Mouse (Mus musculus) frontal cortex, adult 2 months (tissue): Measurements from ENCODE around the gene Tuba1b. TPM values are rescaled to one million over a fixed set of nuclear protein-coding genes. Genes with fewer than 3 reads are reported as not detected.
"Not testable (repeated sequence)": the region's sequence is repeated elsewhere in the genome, so short reads cannot be mapped to it uniquely, and the experiment has no call there.

Source experiments
- DNase-seq, 2 experiments: peaks; one replicate each; pipeline ENCODE4 v3.0.0; 2022; ENCODE audit warnings: low spot score in 1 of 2; ENCODE audit errors: extremely low spot score in 1 of 2
- polyA plus RNA-seq: library from polyadenylated mRNA; depleted of rRNA; stranded (reverse); fragments of >200 nt; gene quantifications from 2 replicates; pipeline ENCODE4 v1.2.3, GENCODE M21; 2012

The Tuba1b gene
- polyA plus RNA-seq, 1 experiment, result 1,186 TPM

GRCm38 (mm10) chr15:98928598-98929240 lies 5.6 kb downstream of the Tuba1b start:
- DNase-seq, result peak; percentile 45 to 80

GRCm38 (mm10) chr15:98927566-98927965 lies 6.8 kb downstream of the Tuba1b start:
- no peak for DNase-seq

- no peak for DNase-seq
Measured at GRCm38 (mm10) chr15:98924682-98925081, 9.7 kb downstream of the Tuba1b start.

- DNase-seq, result no peak
Measured at GRCm38 (mm10) chr15:98923031-98923537, 11.3 kb downstream of the Tuba1b start.

- DNase-seq, result no peak
Measured at GRCm38 (mm10) chr15:98922581-98922980, 11.8 kb downstream of the Tuba1b start.

- DNase-seq, result no peak
Measured at GRCm38 (mm10) chr15:98921510-98921909, 12.9 kb downstream of the Tuba1b start.

- not testable (repeated sequence) for DNase-seq
Measured at GRCm38 (mm10) chr15:98918499-98918895, 15.9 kb downstream of the Tuba1b start.

- DNase-seq, result peak; percentile 99
Measured at GRCm38 (mm10) chr15:98917538-98918498, 16.5 kb downstream of the Tuba1b start, which contains the start of gene Lmbr1l. Lmbr1l (minus strand) TSS chr15:98918231.

- no peak for DNase-seq
Measured at GRCm38 (mm10) chr15:98917091-98917490, 17.3 kb downstream of the Tuba1b start.

GRCm38 (mm10) chr15:98916016-98916415 lies 18.3 kb downstream of the Tuba1b start:
- DNase-seq, result no peak

GRCm38 (mm10) chr15:98914903-98915302 lies 19.5 kb downstream of the Tuba1b start:
- DNase-seq, result no peak

GRCm38 (mm10) chr15:98904692-98905091 lies 29.7 kb downstream of the Tuba1b start:
- DNase-seq, result peak in 1 of 2 experiments; percentile 35

- DNase-seq, result no peak
Measured at GRCm38 (mm10) chr15:98902600-98902999, 31.8 kb downstream of the Tuba1b start.

- DNase-seq, result no peak
Measured at GRCm38 (mm10) chr15:98901530-98901929, 32.8 kb downstream of the Tuba1b start.

GRCm38 (mm10) chr15:98897928-98898800 lies 36.2 kb downstream of the Tuba1b start, which contains the start of gene Dhh:
Dhh (minus strand) TSS chr15:98898540.
- no peak for DNase-seq

- DNase-seq, result no peak
Measured at GRCm38 (mm10) chr15:98897495-98897894, 36.9 kb downstream of the Tuba1b start.

- DNase-seq, result no peak
Measured at GRCm38 (mm10) chr15:98895635-98896589, 38.5 kb downstream of the Tuba1b start.

- no peak for DNase-seq
Measured at GRCm38 (mm10) chr15:98894746-98895634, 39.4 kb downstream of the Tuba1b start.
